Mouse (Mus musculus): ENCODE measurements around the gene Fignl2.

DNA sequence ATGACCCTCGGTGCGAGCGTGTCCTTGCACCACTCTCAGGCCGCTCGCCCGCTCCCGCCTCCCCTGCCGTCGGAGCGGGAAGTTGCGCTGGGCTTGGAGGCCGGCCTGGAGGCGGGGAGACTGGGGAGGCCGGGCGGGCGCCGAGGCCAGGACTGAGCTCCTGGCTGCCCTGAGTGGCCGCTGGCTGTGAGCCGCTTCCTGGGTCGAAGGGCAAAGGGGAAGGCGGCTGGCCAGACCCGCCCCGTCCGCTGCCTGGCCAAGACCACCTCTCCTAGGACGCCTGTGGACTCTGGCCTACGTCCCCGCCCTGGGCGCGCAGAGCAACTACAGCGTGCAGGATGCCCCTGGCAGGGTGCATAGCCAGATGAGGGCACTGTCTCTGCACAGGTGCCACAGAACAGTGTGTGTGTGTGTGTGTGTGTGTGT, 377 bp upstream of the Fignl2 start:
- no peak; the same call in 1 of the 2 replicates for TF ChIP-seq CTCF (IDR thresholded peaks at IDR 0.05; ENCODE audit: low read depth)
- no peak for TF ChIP-seq EP300 (IDR thresholded peaks at IDR 0.05; ENCODE audit: low read depth)
